Mouse (Mus musculus) midbrain, embryonic 10.5 days (tissue): Measurements from ENCODE around the gene Avil. TPM values are rescaled to one million over a fixed set of nuclear protein-coding genes. Genes with fewer than 3 reads are reported as not detected.
A peak's percentile ranks its signal among the peaks of the same experiment; 100 is the strongest.

Source experiments
- DNase-seq: peaks from one replicate; pipeline ENCODE4 v3.0.0-alpha.2; 2017; ENCODE audit warnings: low spot score
- H3K27ac ChIP-seq: fragments of 300-500 bp; sonication (generic); replicated peaks from 2 replicates; pipeline ENCODE4 v1.5.1; 2016; ENCODE audit warnings: mild to moderate bottlenecking
- H3K27me3 ChIP-seq: fragments of 300-500 bp; sonication (generic); 2 replicates; pipeline ENCODE4 v1.6.1; 2016; ENCODE audit warnings: low read depth, mild to moderate bottlenecking; ENCODE audit not compliant: poor library complexity, severe bottlenecking
- H3K36me3 ChIP-seq: fragments of 300-500 bp; sonication (generic); 2 replicates; pipeline ENCODE4 v1.6.1; 2016; ENCODE audit warnings: mild to moderate bottlenecking, moderate library complexity
- H3K4me1 ChIP-seq: fragments of 300-500 bp; sonication (generic); 2 replicates; pipeline ENCODE4 v1.6.1; 2016
- H3K4me3 ChIP-seq: fragments of 300-500 bp; sonication (generic); 2 replicates; pipeline ENCODE4 v1.5.1; 2016; ENCODE audit warnings: mild to moderate bottlenecking, moderate library complexity
- H3K9me3 ChIP-seq: fragments of 300-500 bp; sonication (generic); replicated peaks from 2 replicates; pipeline ENCODE4 v1.6.1; 2016; ENCODE audit warnings: mild to moderate bottlenecking
- WGBS: fragments of 180-500 bp; shearing (Covaris S2); methylation state at CpG from one replicate; pipeline ENCODE4 v1.1.7; 2016; 5-methylcytosine and 5-hydroxymethylcytosine counted together
- polyA plus RNA-seq: library from polyadenylated mRNA; unstranded; fragments of >200 nt; fragmentation: Nextera tagmentation; extraction: Ambion mirVana; gene quantifications from 2 replicates; pipeline ENCODE4 v1.2.1, GENCODE M21; 2016

Avil gene
- 0.36 and 2.2 TPM in 2 replicates for polyA plus RNA-seq

DNA sequence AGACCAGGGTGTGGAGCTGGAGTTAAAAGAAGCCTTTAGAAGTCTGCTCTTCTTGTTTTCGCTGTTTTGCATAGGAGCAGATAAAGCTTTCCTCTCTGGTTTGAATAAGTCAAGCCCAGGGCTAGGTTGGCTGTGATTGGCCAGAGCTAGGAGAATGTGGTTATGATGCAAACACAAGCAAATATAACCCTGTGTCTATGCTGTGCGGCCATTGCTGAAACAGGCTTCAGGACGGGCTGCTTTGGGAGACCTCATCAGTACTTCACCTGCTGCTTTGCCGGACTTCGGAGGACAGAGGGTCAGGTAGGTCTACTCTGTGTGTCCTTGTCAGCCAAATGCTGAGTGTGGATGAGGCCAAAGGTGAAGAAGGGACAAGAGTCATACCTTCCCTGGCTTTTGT, at the start of gene Avil:
Gene Avil, plus strand, starts transcription at position 181 of the 400 bp plus-strand sequence.
- Histone ChIP-seq H3K9me3 (no peaks in the 10 kb centered on the region), H3K4me1 (no peaks in the 10 kb centered on the region), H3K36me3 (peaks cover 38% of the 10 kb centered on the region), H3K27ac (no peak within 1 kb of the TSS), H3K27me3 (no peaks in the 10 kb centered on the region), H3K4me3 (no peak within 1 kb of the TSS)
- 94% methylated on average over 5 of the region's 5 CpGs for WGBS
- no peak for DNase-seq

GRCm38 (mm10) chr10:126952375-126952774, 48.1 kb upstream of the Avil start:
- Histone ChIP-seq H3K27me3 (peaks cover 16% of the 10 kb centered on the region), H3K36me3 (no peaks in the 10 kb centered on the region), H3K4me3 (no peak overlapping the region), H3K27ac (no peak overlapping the region), H3K9me3 (no peaks in the 10 kb centered on the region), H3K4me1 (peaks cover 25% of the 10 kb centered on the region)
- 95% methylated on average over 1 of the region's 1 CpGs for WGBS
- no peak for DNase-seq

- H3K9me3 ChIP-seq, result no peaks in the 10 kb centered on the region
- H3K4me3 ChIP-seq, result no peak overlapping the region
- 90% methylated on average over 3 of the region's 3 CpGs for WGBS
- H3K27me3 ChIP-seq, result peaks cover 16% of the 10 kb centered on the region
- H3K4me1 ChIP-seq, result peaks cover 32% of the 10 kb centered on the region
- no peak overlapping the region for H3K27ac ChIP-seq
- no peaks in the 10 kb centered on the region for H3K36me3 ChIP-seq
- DNase-seq, result no peak
These were observed 47.5 kb upstream of the Avil start for GRCm38 (mm10) chr10:126953029-126953471.

DNA sequence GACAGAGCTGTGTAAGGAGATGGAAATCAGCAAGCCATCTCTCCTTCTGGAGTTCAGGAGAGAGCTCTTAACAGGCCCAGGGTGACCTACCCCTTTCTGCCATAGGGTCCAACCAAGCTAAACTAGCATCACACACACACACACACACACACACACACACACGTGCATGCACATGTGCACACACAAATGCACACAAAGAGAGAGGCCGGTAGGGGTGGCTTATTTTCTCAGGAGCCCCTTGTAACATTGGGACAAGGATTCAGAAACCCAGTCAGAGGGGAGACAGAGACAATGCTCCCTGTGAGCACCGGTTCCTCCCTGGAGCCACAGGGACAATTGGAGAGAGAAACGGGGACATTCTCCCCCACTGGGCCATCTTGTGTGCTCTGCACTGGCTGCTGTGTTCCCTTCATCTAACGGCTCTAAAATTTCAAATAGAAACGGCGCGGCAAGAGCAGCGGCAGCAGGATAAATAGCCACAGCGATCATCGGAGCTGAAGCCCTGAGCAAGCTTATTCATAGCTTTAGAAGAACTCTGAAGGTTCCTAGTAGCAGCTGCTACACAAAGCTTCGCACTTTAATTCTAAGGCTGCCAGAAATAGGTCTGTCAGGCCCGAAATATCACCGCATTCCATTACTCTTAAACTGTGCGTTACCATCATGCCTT, 43.7 kb upstream of the Avil start:
- no peaks in the 10 kb centered on the region for H3K36me3 ChIP-seq
- H3K27me3 ChIP-seq, result peaks cover 48% of the 10 kb centered on the region
- H3K27ac ChIP-seq, result peak overlapping the region; percentile 87
- WGBS, result 6% methylated on average over 15 of the region's 15 CpGs
- H3K4me3 ChIP-seq, result peak overlapping the region; percentile 46
- H3K9me3 ChIP-seq, result no peaks in the 10 kb centered on the region
- peaks cover 34% of the 10 kb centered on the region for H3K4me1 ChIP-seq
- peak; percentile 40 for DNase-seq

- Histone ChIP-seq H3K36me3 (no peaks in the 10 kb centered on the region), H3K4me1 (peaks cover 41% of the 10 kb centered on the region), H3K4me3 (peak overlapping the region; percentile 46), H3K27me3 (peaks cover 49% of the 10 kb centered on the region), H3K9me3 (no peaks in the 10 kb centered on the region), H3K27ac (peak overlapping the region; percentile 87)
- WGBS, result under 1% methylated on average over 25 of the region's 25 CpGs
- DNase-seq, result peak; percentile 90
These were observed 43.0 kb upstream of the Avil start for GRCm38 (mm10) chr10:126957359-126958107.

GRCm38 (mm10) chr10:126960496-126960895, 40.0 kb upstream of the Avil start:
- DNase-seq, result no peak
- Histone ChIP-seq H3K36me3 (no peaks in the 10 kb centered on the region), H3K27ac (no peak overlapping the region; the same call in 1 of the 2 replicates), H3K9me3 (no peaks in the 10 kb centered on the region), H3K4me3 (no peak overlapping the region), H3K4me1 (peaks cover 50% of the 10 kb centered on the region), H3K27me3 (peaks cover 46% of the 10 kb centered on the region)
- 83% methylated on average over 8 of the region's 8 CpGs for WGBS

GRCm38 (mm10) chr10:126961757-126962156, 38.8 kb upstream of the Avil start:
- no peaks in the 10 kb centered on the region for H3K9me3 ChIP-seq
- H3K27me3 ChIP-seq, result peaks cover 34% of the 10 kb centered on the region
- WGBS, result 68% methylated on average over 10 of the region's 10 CpGs
- H3K4me3 ChIP-seq, result no peak overlapping the region; the same call in 1 of the 2 replicates
- DNase-seq, result no peak
- H3K36me3 ChIP-seq, result no peaks in the 10 kb centered on the region
- peak overlapping the region; percentile 77 for H3K27ac ChIP-seq
- peaks cover 45% of the 10 kb centered on the region for H3K4me1 ChIP-seq

GRCm38 (mm10) chr10:126962271-126962965, 38.1 kb upstream of the Avil start:
- Histone ChIP-seq H3K4me3 (no peak overlapping the region; the same call in 1 of the 2 replicates), H3K36me3 (no peaks in the 10 kb centered on the region), H3K27ac (peak overlapping the region; percentile 77), H3K9me3 (no peaks in the 10 kb centered on the region), H3K4me1 (peaks cover 39% of the 10 kb centered on the region), H3K27me3 (peaks cover 32% of the 10 kb centered on the region)
- 27% methylated on average over 15 of the region's 15 CpGs for WGBS
- DNase-seq, result peak; percentile 66

- DNase-seq, result no peak
- 0 out of 2 replicates have a peak overlapping the region, but pooled peaks have one; percentile 77 for H3K27ac ChIP-seq
- no peak overlapping the region for H3K4me3 ChIP-seq
- H3K9me3 ChIP-seq, result no peaks in the 10 kb centered on the region
- H3K27me3 ChIP-seq, result peaks cover 32% of the 10 kb centered on the region
- peaks cover 33% of the 10 kb centered on the region for H3K4me1 ChIP-seq
- H3K36me3 ChIP-seq, result no peaks in the 10 kb centered on the region
- 44% methylated on average over 6 of the region's 6 CpGs for WGBS
These were observed 37.6 kb upstream of the Avil start for GRCm38 (mm10) chr10:126962966-126963330.

- H3K36me3 ChIP-seq, result no peaks in the 10 kb centered on the region
- H3K4me3 ChIP-seq, result no peak overlapping the region
- DNase-seq, result no peak
- H3K4me1 ChIP-seq, result peaks cover 29% of the 10 kb centered on the region
- peaks cover 27% of the 10 kb centered on the region for H3K27me3 ChIP-seq
- 84% methylated on average over 8 of the region's 8 CpGs for WGBS
- H3K27ac ChIP-seq, result no peak overlapping the region
- no peaks in the 10 kb centered on the region for H3K9me3 ChIP-seq
These were observed 36.7 kb upstream of the Avil start for GRCm38 (mm10) chr10:126963821-126964220.

DNA sequence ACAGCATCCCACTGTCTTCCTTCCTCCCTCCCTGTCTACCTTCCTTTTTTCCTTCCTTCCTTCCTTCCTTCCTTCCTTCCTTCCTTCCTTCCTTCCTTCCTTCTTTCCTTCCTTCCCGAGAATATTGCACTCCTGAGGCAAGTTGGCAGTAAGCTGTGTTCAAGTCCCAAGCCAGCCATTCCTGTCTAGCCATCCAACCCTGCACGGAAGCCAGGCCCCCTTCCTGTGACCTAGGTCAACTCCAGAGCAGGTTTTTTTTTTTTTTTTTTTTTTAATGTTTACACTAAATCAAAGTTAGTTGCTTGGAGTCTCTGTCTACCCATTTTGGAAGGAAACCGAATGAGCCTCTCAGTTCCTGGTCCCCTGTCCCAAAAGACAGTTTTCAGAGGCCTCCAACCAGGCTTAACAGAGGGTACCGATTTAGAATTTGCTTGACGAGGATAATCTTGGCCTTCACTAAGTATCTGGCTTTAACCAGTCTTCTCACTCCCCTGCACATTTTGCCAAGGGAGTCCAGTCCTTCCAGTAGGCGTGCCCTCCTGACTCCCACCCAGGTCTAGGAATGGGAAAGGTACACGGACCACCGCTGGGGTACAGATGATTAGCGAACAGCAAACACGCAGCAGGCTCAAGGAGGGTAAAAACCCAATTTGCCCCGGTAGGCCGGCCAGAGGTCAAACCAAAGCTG, 29.0 kb upstream of the Avil start:
- H3K27ac ChIP-seq, result peak overlapping the region; percentile 87
- H3K27me3 ChIP-seq, result peaks cover 31% of the 10 kb centered on the region
- no peak for DNase-seq

GRCm38 (mm10) chr10:126972051-126972725, 28.3 kb upstream of the Avil start:
- H3K27me3 ChIP-seq, result peaks cover 33% of the 10 kb centered on the region
- peak; percentile 92 for DNase-seq
- WGBS, result 6% methylated on average over 13 of the region's 13 CpGs
- no peaks in the 10 kb centered on the region for H3K9me3 ChIP-seq
- H3K36me3 ChIP-seq, result no peaks in the 10 kb centered on the region
- H3K27ac ChIP-seq, result peak overlapping the region; percentile 87
- peaks cover 45% of the 10 kb centered on the region for H3K4me1 ChIP-seq
- peak overlapping the region; percentile 36 for H3K4me3 ChIP-seq

More for the DNA sequence above, 29.0 kb upstream of the Avil start:
- no peaks in the 10 kb centered on the region for H3K9me3 ChIP-seq
- WGBS, result 1% methylated on average over 12 of the region's 12 CpGs
- peak overlapping the region; percentile 36 for H3K4me3 ChIP-seq
- peaks cover 39% of the 10 kb centered on the region for H3K4me1 ChIP-seq
- H3K36me3 ChIP-seq, result no peaks in the 10 kb centered on the region
